Mouse (Mus musculus) CH12.LX (cell line): ENCODE measurements around the gene Apeh. TPM values are rescaled to one million over a fixed set of nuclear protein-coding genes. Genes with fewer than 3 reads are reported as not detected.
A peak's percentile ranks its signal among the peaks of the same experiment; 100 is the strongest.

Source experiments
- DNase-seq: peaks from one replicate; pipeline ENCODE4 v3.0.0-alpha.2; 2013; ENCODE audit errors: extremely low read depth
- H3K27ac ChIP-seq: 2 replicates; pipeline ENCODE4 v1.5.1; 2012; ENCODE audit warnings: low read depth, mild to moderate bottlenecking, control low read depth, moderate library complexity; ENCODE audit not compliant: insufficient read depth
- H3K27me3 ChIP-seq: replicated peaks from 2 replicates; pipeline ENCODE3; 2012; ENCODE audit warnings: inconsistent platforms
- H3K36me3 ChIP-seq, 2 experiments: replicated peaks in 1 of 2; 2 replicates each; pipeline versions ENCODE3 to v1.6.1; 2012; ENCODE audit warnings: inconsistent platforms in 1 of 2, low read length in 1 of 2, mild to moderate bottlenecking in 1 of 2, mixed read lengths in 1 of 2, moderate library complexity in 1 of 2; ENCODE audit not compliant: control insufficient read depth in 1 of 2, insufficient read depth in 1 of 2
- H3K4me1 ChIP-seq, 2 experiments: 2 replicates each; pipeline ENCODE4 v1.6.1; 2012; ENCODE audit warnings: inconsistent platforms in 1 of 2, moderate library complexity in 1 of 2; ENCODE audit not compliant: insufficient read depth in 2 of 2, control insufficient read depth in 1 of 2
- H3K4me2 ChIP-seq: 2 replicates; pipeline ENCODE4 v1.6.1; 2012; ENCODE audit warnings: low read depth, mild to moderate bottlenecking, control low read depth; ENCODE audit not compliant: poor library complexity, insufficient read depth, severe bottlenecking
- H3K4me3 ChIP-seq, 3 experiments: fragments of 150-350 bp in 1 of 3; sonication (generic) in 1 of 3; replicated peaks in 1 of 3; 2 replicates each; pipeline versions ENCODE3 to v1.5.1; 2011 to 2012; ENCODE audit warnings: low read depth in 2 of 3, low read length in 2 of 3, mild to moderate bottlenecking in 2 of 3, moderate library complexity in 2 of 3, control low read depth in 1 of 3, improper control_type of control experiment in 1 of 3, inconsistent platforms in 1 of 3, mixed read lengths in 1 of 3; ENCODE audit not compliant: poor library complexity in 1 of 3
- H3K79me2 ChIP-seq: replicated peaks from 2 replicates; pipeline ENCODE4 v1.6.1; 2012; ENCODE audit warnings: mild to moderate bottlenecking, moderate library complexity; ENCODE audit not compliant: control insufficient read depth, poor library complexity, insufficient read depth, severe bottlenecking; ENCODE audit errors: extremely low read depth
- H3K9ac ChIP-seq: 2 replicates; pipeline ENCODE4 v1.6.1; 2012; ENCODE audit warnings: low read depth, mild to moderate bottlenecking, control low read depth, moderate library complexity; ENCODE audit not compliant: insufficient read depth
- H3K9me3 ChIP-seq: replicated peaks from 2 replicates; pipeline ENCODE3; 2012; ENCODE audit warnings: low read length, inconsistent platforms, mixed read lengths
- BHLHE40 ChIP-seq: IDR thresholded peaks from 2 replicates; pipeline ENCODE4 v1.6.1; 2011; ENCODE audit warnings: mild to moderate bottlenecking, low read depth, low read length, improper control_type of control experiment
- CHD1 ChIP-seq: IDR thresholded peaks from 2 replicates; pipeline ENCODE4 v1.6.1; 2012; ENCODE audit warnings: low read depth, low read length, improper control_type of control experiment, inconsistent platforms
- E2F4 ChIP-seq: IDR thresholded peaks from 2 replicates; pipeline ENCODE4 v1.6.1; 2011; ENCODE audit warnings: low read depth, low read length, improper control_type of control experiment; ENCODE audit not compliant: insufficient replicate concordance
- ELF1 ChIP-seq: IDR thresholded peaks from 2 replicates; pipeline ENCODE4 v1.6.1; 2014; ENCODE audit warnings: low read depth, mild to moderate bottlenecking, inconsistent platforms, low read length, improper control_type of control experiment
- EP300 ChIP-seq: IDR thresholded peaks from 2 replicates; pipeline ENCODE4 v1.6.1; 2011; ENCODE audit warnings: low read length, improper control_type of control experiment
- ETS1 ChIP-seq: conservative IDR thresholded peaks from 2 replicates; pipeline ENCODE4 v1.6.1; 2012; ENCODE audit warnings: low read depth, mild to moderate bottlenecking, inconsistent platforms, low read length, improper control_type of control experiment, moderate library complexity
- GABPA ChIP-seq: IDR thresholded peaks from 2 replicates; pipeline ENCODE4 v1.6.1; 2012; ENCODE audit warnings: low read depth, low read length, improper control_type of control experiment, inconsistent platforms; ENCODE audit not compliant: insufficient replicate concordance
- HCFC1 ChIP-seq: IDR thresholded peaks from 2 replicates; pipeline ENCODE4 v1.6.1; 2012; ENCODE audit warnings: low read depth, mild to moderate bottlenecking, inconsistent platforms, low read length, improper control_type of control experiment
- IRF4 ChIP-seq: IDR thresholded peaks from 2 replicates; pipeline ENCODE4 v1.6.1; 2014; ENCODE audit warnings: low read depth, mild to moderate bottlenecking, inconsistent platforms, low read length, improper control_type of control experiment
- JUN ChIP-seq: IDR thresholded peaks from 2 replicates; pipeline ENCODE4 v1.6.1; 2011; ENCODE audit warnings: low read depth, mild to moderate bottlenecking, low read length, improper control_type of control experiment, moderate library complexity; ENCODE audit not compliant: insufficient read depth
- JUND ChIP-seq: conservative IDR thresholded peaks from 2 replicates; pipeline ENCODE4 v1.6.1; 2011; ENCODE audit warnings: low read depth, low read length, improper control_type of control experiment
- KAT2A ChIP-seq: IDR thresholded peaks from 2 replicates; pipeline ENCODE4 v1.6.1; 2012; ENCODE audit warnings: low read length, improper control_type of control experiment, inconsistent platforms; ENCODE audit not compliant: insufficient replicate concordance
- MAX ChIP-seq: IDR thresholded peaks from 2 replicates; pipeline ENCODE4 v1.6.1; 2011; ENCODE audit warnings: low read length, improper control_type of control experiment
- MAZ ChIP-seq: IDR thresholded peaks from 2 replicates; pipeline ENCODE4 v1.6.1; 2012; ENCODE audit warnings: low read depth, mild to moderate bottlenecking, inconsistent platforms, low read length, improper control_type of control experiment, moderate library complexity
- MXI1 ChIP-seq: IDR thresholded peaks from 2 replicates; pipeline ENCODE4 v1.6.1; 2011; ENCODE audit warnings: mild to moderate bottlenecking, low read depth, low read length, improper control_type of control experiment
- MYC ChIP-seq: IDR thresholded peaks from 2 replicates; pipeline ENCODE4 v1.6.1; 2011; ENCODE audit warnings: low read depth, mild to moderate bottlenecking, improper control_type of control experiment, low read length
- NELFE ChIP-seq: IDR thresholded peaks from 2 replicates; pipeline ENCODE4 v1.6.1; 2011; ENCODE audit warnings: low read depth, low read length, improper control_type of control experiment
- POLR2A ChIP-seq: IDR thresholded peaks from 2 replicates; pipeline ENCODE4 v1.6.1; 2011; ENCODE audit warnings: low read depth, mild to moderate bottlenecking, improper control_type of control experiment, low read length
- POLR2AphosphoS2 ChIP-seq: IDR thresholded peaks from 2 replicates; pipeline ENCODE4 v1.6.1; 2011; ENCODE audit warnings: low read depth, low read length, improper control_type of control experiment
- RAD21 ChIP-seq: IDR thresholded peaks from 2 replicates; pipeline ENCODE4 v1.6.1; 2011; ENCODE audit warnings: low read depth, mild to moderate bottlenecking, low read length, improper control_type of control experiment, moderate library complexity
- RCOR1 ChIP-seq: conservative IDR thresholded peaks from 2 replicates; pipeline ENCODE4 v1.6.1; 2012; ENCODE audit warnings: low read depth, mild to moderate bottlenecking, inconsistent platforms, low read length, improper control_type of control experiment
- SIN3A ChIP-seq: IDR thresholded peaks from 2 replicates; pipeline ENCODE4 v1.6.1; 2012; ENCODE audit warnings: low read length, improper control_type of control experiment, inconsistent platforms
- SMC3 ChIP-seq: IDR thresholded peaks from 2 replicates; pipeline ENCODE4 v1.6.1; 2011; ENCODE audit warnings: low read depth, low read length, improper control_type of control experiment
- TBP ChIP-seq: conservative IDR thresholded peaks from 2 replicates; pipeline ENCODE4 v1.6.1; 2011; ENCODE audit warnings: low read depth, low read length, improper control_type of control experiment
- TCF12 ChIP-seq: IDR thresholded peaks from 2 replicates; pipeline ENCODE4 v1.6.1; 2014; ENCODE audit warnings: low read depth, mild to moderate bottlenecking, inconsistent platforms, low read length, improper control_type of control experiment
- USF1 ChIP-seq: IDR thresholded peaks from 2 replicates; pipeline ENCODE4 v1.6.1; 2014; ENCODE audit warnings: low read depth, mild to moderate bottlenecking, inconsistent platforms, low read length, improper control_type of control experiment
- USF2 ChIP-seq: conservative IDR thresholded peaks from 2 replicates; pipeline ENCODE4 v1.6.1; 2011; ENCODE audit warnings: low read depth, low read length, improper control_type of control experiment
- ZKSCAN1 ChIP-seq: IDR thresholded peaks from 2 replicates; pipeline ENCODE4 v1.6.1; 2012; ENCODE audit warnings: low read depth, inconsistent platforms, low read length, improper control_type of control experiment, borderline replicate concordance
- ZMIZ1 ChIP-seq: IDR thresholded peaks from 2 replicates; pipeline ENCODE4 v1.6.1; 2012; ENCODE audit warnings: low read depth, mild to moderate bottlenecking, inconsistent platforms, low read length, improper control_type of control experiment
- ZNF384 ChIP-seq: IDR thresholded peaks from 2 replicates; pipeline ENCODE4 v1.6.1; 2012; ENCODE audit warnings: low read depth, low read length, improper control_type of control experiment, inconsistent platforms
- dilution Hi-C: fragments of 300-500 bp; cut with MboI; formaldehyde crosslinking; loops from 2 replicates; pipeline ENCODE4 v1.14.3; 2020; ENCODE audit warnings: low sequenced_read_pairs; ENCODE audit not compliant: extremely low pct_unique_long_range_greater_than_20kb, extremely low pct_ligation_motif_present
- in situ Hi-C: fragments of 300-500 bp; cut with MboI; formaldehyde crosslinking; loops from 3 replicates; pipeline ENCODE4 v1.14.3; 2019; ENCODE audit warnings: low sequenced_read_pairs, low pct_ligation_motif_present, low pct_unique_long_range_greater_than_20kb, mixed read lengths
- polyA plus RNA-seq: library from polyadenylated mRNA; unstranded; fragments of >175 nt; gene quantifications from 2 replicates; pipeline ENCODE4 v1.2.1, GENCODE M21; 2012; ENCODE audit warnings: low read depth; ENCODE audit not compliant: insufficient read length
- total RNA-seq, 2 experiments: library from RNA; depleted of rRNA; stranded (reverse); fragments of 300-350 nt in 1 of 2; fragments of >200 nt in 1 of 2; gene quantifications; 2 replicates each; pipeline ENCODE4 v1.2.3; 2012 to 2014

Gene Apeh
- total and polyA plus RNA-seq, 3 experiments, result 36.2 to 69.5 (median 53.2) TPM

DNA sequence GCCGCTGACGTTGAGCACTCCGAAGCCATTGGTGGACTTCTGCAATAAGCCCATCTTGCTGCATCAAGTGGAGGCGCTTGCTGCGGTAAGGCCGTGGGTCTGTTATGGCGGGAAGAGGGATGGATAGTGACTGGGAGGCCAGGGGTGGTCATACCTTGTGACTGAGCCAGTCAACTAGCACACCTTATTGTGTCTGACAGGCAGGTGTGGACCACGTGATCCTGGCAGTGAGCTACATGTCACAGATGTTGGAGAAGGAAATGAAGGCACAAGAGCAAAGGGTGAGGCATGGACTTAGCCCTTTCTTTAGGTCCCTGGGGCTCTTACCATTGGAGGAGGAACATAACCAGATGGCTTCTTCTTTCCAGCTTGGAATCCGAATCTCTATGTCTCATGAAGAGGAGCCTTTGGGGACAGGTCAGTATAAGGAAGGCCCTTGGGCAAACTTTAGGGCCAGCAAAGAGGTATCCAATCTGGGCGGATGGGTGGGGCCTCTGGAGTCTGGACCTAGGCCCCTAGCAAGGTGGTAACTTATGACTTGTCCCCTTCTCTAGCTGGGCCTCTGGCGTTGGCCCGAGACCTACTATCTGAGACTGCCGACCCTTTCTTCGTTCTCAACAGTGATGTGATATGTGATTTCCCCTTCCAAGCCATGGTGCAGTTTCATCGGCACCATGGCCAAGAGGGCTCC, 44.7 kb downstream of the Apeh start:
- Histone ChIP-seq H3K9ac (peak overlapping the region; percentile 52), H3K36me3 (peaks cover 55 to 78% of the 10 kb centered on the region in 2 experiments), H3K27ac (no peak overlapping the region), H3K4me1 (peaks cover 2 to 34% of the 10 kb centered on the region in 2 experiments; a peak in 2 of 4 replicates), H3K79me2 (no peaks in the 10 kb centered on the region), H3K4me3 (peak overlapping the region; percentile 71 to 88 (median 79)), H3K9me3 (no peaks in the 10 kb centered on the region), H3K4me2 (peak overlapping the region; percentile 55), H3K27me3 (no peaks in the 10 kb centered on the region)
- in situ Hi-C loops (no loop called here), dilution Hi-C loops (no loop called here)
- no peak for TF ChIP-seq KAT2A
- 0 out of 2 replicates have a peak, but pooled peaks have one; percentile 15 for TF ChIP-seq MYC
- peak; percentile 39 for TF ChIP-seq USF1
- TF ChIP-seq MAX, result peak; percentile 60; the same call in 1 of the 2 replicates
- no peak for DNase-seq

DNA sequence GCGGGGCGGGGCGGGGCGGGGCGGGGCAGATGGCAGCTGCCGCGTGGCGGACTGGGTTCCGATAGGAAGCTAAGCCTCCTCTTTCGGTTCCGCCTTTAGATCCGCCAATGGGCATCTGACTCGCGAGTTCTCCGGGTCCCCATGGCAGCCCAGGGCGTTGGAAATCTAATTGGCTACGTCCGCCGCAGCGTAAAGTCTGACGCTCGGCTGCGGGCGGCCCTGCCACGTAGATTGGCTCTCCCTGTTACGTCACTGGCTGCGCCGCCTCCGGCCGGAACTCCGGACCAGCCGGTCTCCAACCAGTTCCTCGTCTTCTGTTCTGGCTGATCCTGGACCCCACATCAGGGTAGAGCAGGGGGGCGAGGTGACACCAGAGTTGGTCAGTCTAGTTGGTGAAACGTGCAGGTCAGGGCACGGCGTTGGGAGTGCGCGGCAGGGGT, 45.4 kb downstream of the Apeh start, which contains the start of gene Gmppb:
Gene Gmppb (plus strand): TSS at position 227 of the 440 bp plus-strand sequence.
- Histone ChIP-seq H3K36me3 (peaks cover 51 to 74% of the 10 kb centered on the region in 2 experiments), H3K27ac (no peak within 1 kb of the TSS), H3K4me1 (peaks cover 2 to 37% of the 10 kb centered on the region in 2 experiments; a peak in 2 of 4 replicates), H3K9ac (peak within 1 kb of the TSS; percentile 64), H3K4me3 (peak within 1 kb of the TSS; percentile 71 to 88 (median 79)), H3K27me3 (no peaks in the 10 kb centered on the region), H3K4me2 (peak within 1 kb of the TSS; percentile 73), H3K9me3 (no peaks in the 10 kb centered on the region), H3K79me2 (no peaks in the 10 kb centered on the region)
- dilution Hi-C loops (no loop called here), in situ Hi-C loops (no loop called here)
- DNase-seq, result peak; percentile 98
- TF ChIP-seq SIN3A (peak; percentile 97), SMC3 (no peak), TBP (peak; percentile 65; the same call in 1 of the 2 replicates), ELF1 (peak; percentile 91), ZMIZ1 (no peak), USF1 (no peak; the same call in 1 of the 2 replicates), JUN (no peak), MXI1 (peak; percentile 80; the same call in 1 of the 2 replicates), RAD21 (no peak), JUND (no peak), EP300 (no peak), TCF12 (peak; percentile 25; the same call in 1 of the 2 replicates), RCOR1 (no peak), ZKSCAN1 (no peak), BHLHE40 (0 out of 2 replicates have a peak, but pooled peaks have one; percentile 6), E2F4 (no peak), IRF4 (peak; percentile 89), MAZ (no peak), NELFE (peak; percentile 75), MAX (peak; percentile 61; the same call in 1 of the 2 replicates), HCFC1 (peak; percentile 79), POLR2A (peak; percentile 87), GABPA (no peak; the same call in 1 of the 2 replicates), CHD1 (no peak), USF2 (no peak), KAT2A (no peak), POLR2AphosphoS2 (no peak; the same call in 1 of the 2 replicates), ETS1 (no peak), ZNF384 (no peak)
